Mouse (Mus musculus): ENCODE measurements at regions not wholly inside any gene's neighbourhood (a gene's known extent, or its start where the extent isn't known, plus 50 kb on each side); places are given as distances from the start of the nearest gene placed in this dataset.

GRCm38 (mm10) chr7:113069336-113069924 lies 115.7 kb downstream of the Rassf10 start:
- H3K9ac ChIP-seq, result no peak overlapping the region
- H3K27ac ChIP-seq, result no peak overlapping the region
- WGBS, result 61% methylated on average over 4 of the region's 4 CpGs
- 0 out of 2 replicates have a peak, but pooled peaks cover 9% of the 10 kb centered on the region for H3K4me1 ChIP-seq
- 0 out of 2 replicates have a peak, but pooled peaks cover 6% of the 10 kb centered on the region for H3K9me3 ChIP-seq (replicated peaks)
- no peaks in the 10 kb centered on the region for H3K36me3 ChIP-seq (ENCODE audit: poor library complexity, severe bottlenecking)
- H3K4me3 ChIP-seq, result no peak overlapping the region
- H3K4me2 ChIP-seq, result no peak overlapping the region
- H3K27me3 ChIP-seq, result no peaks in the 10 kb centered on the region
- ATAC-seq, result no peak

GRCm38 (mm10) chr7:113071418-113071817 lies 117.7 kb downstream of the Rassf10 start:
- Histone ChIP-seq H3K9ac (no peak overlapping the region), H3K4me2 (no peak overlapping the region), H3K27ac (no peak overlapping the region), H3K4me3 (no peak overlapping the region), H3K4me1 (0 out of 2 replicates have a peak, but pooled peaks cover 9% of the 10 kb centered on the region), H3K9me3 (replicated peaks) (0 out of 2 replicates have a peak, but pooled peaks cover 6% of the 10 kb centered on the region), H3K36me3 (ENCODE audit: poor library complexity, severe bottlenecking) (no peaks in the 10 kb centered on the region), H3K27me3 (no peaks in the 10 kb centered on the region)
- 72% methylated on average over 1 of the region's 1 CpGs for WGBS
- no peak for ATAC-seq

- 45% methylated on average over 6 of the region's 6 CpGs for WGBS
- Histone ChIP-seq H3K27ac (no peak overlapping the region), H3K9me3 (replicated peaks) (0 out of 2 replicates have a peak, but pooled peaks cover 6% of the 10 kb centered on the region), H3K4me3 (no peak overlapping the region), H3K36me3 (ENCODE audit: poor library complexity, severe bottlenecking) (no peaks in the 10 kb centered on the region), H3K4me2 (no peak overlapping the region), H3K9ac (no peak overlapping the region), H3K4me1 (0 out of 2 replicates have a peak, but pooled peaks cover 9% of the 10 kb centered on the region), H3K27me3 (no peaks in the 10 kb centered on the region)
- no peak for ATAC-seq
Observed at GRCm38 (mm10) chr7:113073781-113074180, 120.0 kb downstream of the Rassf10 start.

- H3K9me3 ChIP-seq (replicated peaks), result 0 out of 2 replicates have a peak, but pooled peaks cover 4% of the 10 kb centered on the region
- 0 out of 2 replicates have a peak, but pooled peaks cover 9% of the 10 kb centered on the region for H3K4me1 ChIP-seq
- no peak overlapping the region for H3K27ac ChIP-seq
- no peaks in the 10 kb centered on the region for H3K36me3 ChIP-seq (ENCODE audit: poor library complexity, severe bottlenecking)
- H3K9ac ChIP-seq, result no peak overlapping the region
- 79% methylated on average over 6 of the region's 6 CpGs for WGBS
- no peak overlapping the region for H3K4me3 ChIP-seq
- H3K4me2 ChIP-seq, result no peak overlapping the region
- no peaks in the 10 kb centered on the region for H3K27me3 ChIP-seq
- ATAC-seq, result no peak
Observed at GRCm38 (mm10) chr7:113075371-113075770, 121.6 kb downstream of the Rassf10 start.

- no peak for ATAC-seq
Observed at GRCm38 (mm10) chr7:113076243-113076642, 122.5 kb downstream of the Rassf10 start.

GRCm38 (mm10) chr7:113081120-113081519 lies 126.1 kb upstream of the Arntl start:
- H3K27me3 ChIP-seq, result no peaks in the 10 kb centered on the region
- no peak overlapping the region for H3K4me2 ChIP-seq
- no peak overlapping the region for H3K27ac ChIP-seq
- H3K4me1 ChIP-seq, result 0 out of 2 replicates have a peak, but pooled peaks cover 3% of the 10 kb centered on the region
- 67% methylated on average over 5 of the region's 5 CpGs for WGBS
- H3K36me3 ChIP-seq (ENCODE audit: poor library complexity, severe bottlenecking), result no peaks in the 10 kb centered on the region
- no peak for ATAC-seq
- no peak overlapping the region for H3K4me3 ChIP-seq
- H3K9ac ChIP-seq, result no peak overlapping the region
- no peaks in the 10 kb centered on the region for H3K9me3 ChIP-seq (replicated peaks)

More at GRCm38 (mm10) chr7:113076243-113076642, 122.5 kb downstream of the Rassf10 start:
- Histone ChIP-seq H3K9me3 (replicated peaks) (no peaks in the 10 kb centered on the region), H3K4me2 (no peak overlapping the region), H3K36me3 (ENCODE audit: poor library complexity, severe bottlenecking) (no peaks in the 10 kb centered on the region), H3K4me1 (0 out of 2 replicates have a peak, but pooled peaks cover 10% of the 10 kb centered on the region), H3K4me3 (no peak overlapping the region), H3K9ac (no peak overlapping the region), H3K27me3 (no peaks in the 10 kb centered on the region), H3K27ac (no peak overlapping the region)
- 93% methylated on average over 7 of the region's 7 CpGs for WGBS

- Histone ChIP-seq H3K4me1 (0 out of 2 replicates have a peak, but pooled peaks cover 3% of the 10 kb centered on the region), H3K9me3 (replicated peaks) (no peaks in the 10 kb centered on the region), H3K36me3 (ENCODE audit: poor library complexity, severe bottlenecking) (no peaks in the 10 kb centered on the region), H3K9ac (no peak overlapping the region), H3K27me3 (no peaks in the 10 kb centered on the region), H3K4me3 (no peak overlapping the region), H3K4me2 (no peak overlapping the region), H3K27ac (no peak overlapping the region)
- ATAC-seq, result no peak
- 83% methylated on average over 8 of the region's 8 CpGs for WGBS
Observed at GRCm38 (mm10) chr7:113084930-113085625, 122.2 kb upstream of the Arntl start.

GRCm38 (mm10) chr7:113086158-113086557 lies 121.1 kb upstream of the Arntl start:
- H3K36me3 ChIP-seq (ENCODE audit: poor library complexity, severe bottlenecking), result no peaks in the 10 kb centered on the region
- H3K27me3 ChIP-seq, result no peaks in the 10 kb centered on the region
- 54% methylated on average over 1 of the region's 1 CpGs for WGBS
- no peaks in the 10 kb centered on the region for H3K9me3 ChIP-seq (replicated peaks)
- no peak overlapping the region for H3K4me2 ChIP-seq
- no peak for ATAC-seq
- H3K4me1 ChIP-seq, result no peaks in the 10 kb centered on the region
- no peak overlapping the region for H3K4me3 ChIP-seq
- no peak overlapping the region for H3K9ac ChIP-seq
- H3K27ac ChIP-seq, result no peak overlapping the region

GRCm38 (mm10) chr7:113087646-113088045 lies 119.6 kb upstream of the Arntl start:
- no peak overlapping the region for H3K4me2 ChIP-seq
- no peaks in the 10 kb centered on the region for H3K4me1 ChIP-seq
- H3K36me3 ChIP-seq (ENCODE audit: poor library complexity, severe bottlenecking), result no peaks in the 10 kb centered on the region
- H3K9me3 ChIP-seq (replicated peaks), result no peaks in the 10 kb centered on the region
- no peak overlapping the region for H3K4me3 ChIP-seq
- no peak overlapping the region for H3K9ac ChIP-seq
- no peak overlapping the region for H3K27ac ChIP-seq
- ATAC-seq, result no peak
- no peaks in the 10 kb centered on the region for H3K27me3 ChIP-seq
- WGBS, result 85% methylated on average over 5 of the region's 5 CpGs

- H3K27me3 ChIP-seq, result no peaks in the 10 kb centered on the region
Observed at GRCm38 (mm10) chr7:113089044-113089443, 118.2 kb upstream of the Arntl start.

GRCm38 (mm10) chr7:113093931-113094330 lies 113.3 kb upstream of the Arntl start:
- H3K9me3 ChIP-seq (replicated peaks), result no peaks in the 10 kb centered on the region
- no peak for ATAC-seq
- no peak overlapping the region for H3K9ac ChIP-seq
- H3K36me3 ChIP-seq (ENCODE audit: poor library complexity, severe bottlenecking), result no peaks in the 10 kb centered on the region
- H3K4me1 ChIP-seq, result no peaks in the 10 kb centered on the region
- H3K27ac ChIP-seq, result no peak overlapping the region
- H3K4me3 ChIP-seq, result no peak overlapping the region
- 74% methylated on average over 5 of the region's 5 CpGs for WGBS
- H3K4me2 ChIP-seq, result no peak overlapping the region
- no peaks in the 10 kb centered on the region for H3K27me3 ChIP-seq

More at GRCm38 (mm10) chr7:113089044-113089443, 118.2 kb upstream of the Arntl start:
- no peak overlapping the region for H3K27ac ChIP-seq
- 80% methylated on average over 4 of the region's 4 CpGs for WGBS
- H3K4me3 ChIP-seq, result no peak overlapping the region
- ATAC-seq, result no peak
- H3K4me1 ChIP-seq, result no peaks in the 10 kb centered on the region
- H3K36me3 ChIP-seq (ENCODE audit: poor library complexity, severe bottlenecking), result no peaks in the 10 kb centered on the region
- H3K9ac ChIP-seq, result no peak overlapping the region
- H3K4me2 ChIP-seq, result no peak overlapping the region
- no peaks in the 10 kb centered on the region for H3K9me3 ChIP-seq (replicated peaks)

- 86% methylated on average over 3 of the region's 3 CpGs for WGBS
Observed at GRCm38 (mm10) chr7:113095092-113095491, 112.2 kb upstream of the Arntl start.

More at GRCm38 (mm10) chr7:113095092-113095491, 112.2 kb upstream of the Arntl start:
- Histone ChIP-seq H3K9me3 (replicated peaks) (no peaks in the 10 kb centered on the region), H3K4me1 (no peaks in the 10 kb centered on the region), H3K4me3 (no peak overlapping the region), H3K27me3 (no peaks in the 10 kb centered on the region), H3K27ac (no peak overlapping the region), H3K36me3 (ENCODE audit: poor library complexity, severe bottlenecking) (no peaks in the 10 kb centered on the region), H3K4me2 (no peak overlapping the region), H3K9ac (no peak overlapping the region)
- no peak for ATAC-seq

All from forebrain, embryonic 13.5 days (tissue).